Mouse (Mus musculus) cerebellum, postnatal 14 days (tissue): ENCODE results near the gene Serpina3c.
"Not testable (repeated sequence)": the region's sequence is repeated elsewhere in the genome, so short reads cannot be mapped to it uniquely, and the experiment has no call there.

Experiments used
- DNase-seq, 2 experiments: peaks; one replicate each; pipeline ENCODE4 v3.0.0; 2021; ENCODE audit warnings: mixed read lengths in 2 of 2

Gene Serpina3c

GRCm38 (mm10) chr12:104153656-104154055, at the start of gene Serpina3c:
Serpina3c (minus strand) TSS chr12:104153870.
- no peak for DNase-seq

DNA sequence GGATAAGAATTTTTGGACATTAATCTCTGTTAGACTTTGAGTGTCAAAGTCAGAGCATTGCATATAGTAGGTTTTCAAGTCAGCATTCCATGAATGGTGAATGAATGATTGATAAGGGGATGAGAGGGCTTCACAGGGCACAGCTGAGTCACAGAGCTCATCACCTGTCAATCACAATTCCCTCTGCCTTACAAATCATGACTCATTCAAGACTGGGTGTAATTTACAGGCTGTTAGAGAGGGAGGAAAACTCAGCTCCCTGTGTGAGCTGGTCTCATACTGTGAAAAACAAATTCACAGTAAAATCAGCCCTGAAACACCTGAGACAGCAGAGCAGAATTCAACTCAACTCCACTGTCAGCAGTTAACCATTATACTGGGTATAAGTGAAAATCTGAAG, 37.2 kb upstream of the Serpina3c start:
- no peak for DNase-seq

- no peak for DNase-seq
Measured at GRCm38 (mm10) chr12:104189246-104189645, 35.6 kb upstream of the Serpina3c start.

GRCm38 (mm10) chr12:104186041-104186581, 32.4 kb upstream of the Serpina3c start:
- peak in 1 of 2 experiments; percentile 3 for DNase-seq

- DNase-seq, result no peak
Measured at GRCm38 (mm10) chr12:104185046-104185445, 31.4 kb upstream of the Serpina3c start.

DNA sequence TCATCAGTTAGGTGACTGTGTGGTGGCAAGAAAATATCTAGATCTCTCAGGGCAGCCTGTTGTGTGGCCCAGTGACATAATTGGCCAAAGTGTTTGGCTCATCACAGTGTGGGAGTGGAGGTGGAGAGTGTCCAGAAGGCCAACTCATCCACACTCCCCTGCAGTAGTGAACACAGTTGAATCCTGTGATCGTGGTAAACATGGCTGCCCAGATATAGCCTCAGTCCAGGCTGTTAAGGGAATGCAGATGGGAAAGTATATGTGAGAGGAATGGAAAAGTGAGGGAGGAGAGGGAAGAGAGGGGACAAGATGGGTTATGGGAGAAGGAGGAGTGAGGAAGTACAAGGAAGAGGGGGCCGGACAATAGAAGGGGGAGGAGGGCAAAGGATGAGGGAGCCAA, 25.3 kb upstream of the Serpina3c start:
- no peak for DNase-seq

GRCm38 (mm10) chr12:104178577-104178976, 24.9 kb upstream of the Serpina3c start:
- peak; percentile 3 to 10 for DNase-seq

DNA sequence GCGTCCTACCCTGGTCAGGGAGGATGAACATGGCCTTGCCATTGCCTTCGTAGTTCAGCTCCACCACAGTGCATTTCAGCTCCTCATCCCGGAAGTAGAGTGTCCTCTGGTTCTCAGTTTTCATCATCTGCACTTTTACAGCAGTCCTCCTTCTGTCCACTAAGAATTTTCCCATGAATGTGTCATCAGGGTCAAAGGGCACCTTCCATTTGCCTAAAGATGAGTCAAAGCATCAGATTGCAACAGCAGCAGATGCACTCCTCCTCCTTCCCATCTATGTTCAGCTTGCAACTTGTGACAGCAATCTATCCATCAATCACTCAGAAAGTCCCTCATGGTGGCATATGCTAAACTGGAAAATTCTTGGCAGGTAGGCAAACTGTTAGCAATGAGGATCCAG, 22.0 kb upstream of the Serpina3c start:
- no peak for DNase-seq

DNA sequence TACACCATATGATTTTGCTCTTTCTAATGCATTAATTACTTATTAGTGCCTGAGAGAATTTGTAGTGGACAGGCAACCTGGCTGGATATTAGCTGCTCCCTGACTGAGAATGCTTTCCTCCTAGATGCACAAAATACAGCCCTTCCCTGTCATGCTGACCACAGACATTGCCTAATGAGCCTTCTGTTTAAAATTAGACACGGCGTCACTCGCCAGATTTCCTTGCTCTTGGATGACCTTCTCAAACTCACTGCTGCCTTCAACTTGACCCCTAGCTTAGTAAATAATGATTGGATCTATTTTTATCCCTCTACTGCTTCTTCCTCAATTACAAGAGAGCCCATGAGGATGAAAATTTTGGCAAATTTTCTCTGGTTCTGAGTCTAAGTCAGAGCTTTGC, 21.1 kb upstream of the Serpina3c start:
- no peak for DNase-seq

- DNase-seq, result no peak
Measured at GRCm38 (mm10) chr12:104153041-104153645, 527 bp downstream of the Serpina3c start.

DNA sequence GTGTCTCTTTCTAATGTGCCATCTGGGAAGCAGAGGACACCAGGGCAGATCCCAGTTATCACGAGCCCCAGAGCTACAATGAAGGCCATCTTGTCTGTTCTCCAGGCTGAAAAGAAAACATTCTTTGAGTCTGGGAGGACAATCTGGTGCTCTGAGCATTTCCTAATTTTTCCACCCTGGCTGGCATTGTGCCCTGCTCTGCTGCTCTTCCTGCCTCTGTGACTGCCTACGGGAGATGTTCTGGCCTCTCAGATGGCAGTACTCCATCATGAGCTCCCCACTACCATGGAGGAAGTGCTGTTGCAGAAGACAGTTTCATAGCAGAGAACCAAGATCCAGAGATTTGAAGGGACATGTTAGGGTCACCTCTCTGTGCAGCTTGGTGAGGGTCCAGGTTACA, 1.7 kb downstream of the Serpina3c start:
- DNase-seq, result peak; percentile 3 to 13

DNA sequence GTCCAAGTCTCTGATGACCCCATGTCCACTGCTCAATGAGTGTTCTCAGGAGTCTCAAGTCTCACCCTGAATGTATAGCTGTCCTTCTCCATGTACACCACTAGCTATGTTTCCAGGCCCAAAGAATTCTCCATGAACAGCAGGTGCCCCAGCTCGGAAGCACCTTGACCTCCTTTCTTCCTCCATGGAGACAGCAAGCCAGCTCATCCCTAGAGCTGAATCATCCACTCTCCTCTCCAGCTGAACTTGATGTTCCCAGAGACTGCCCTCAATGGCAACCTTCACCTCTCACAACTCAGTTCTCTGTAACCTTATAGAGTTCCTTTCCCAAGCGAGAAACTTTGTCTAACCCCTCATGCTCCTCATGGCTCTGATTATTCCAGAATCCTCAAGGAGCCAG, 8.1 kb downstream of the Serpina3c start:
- DNase-seq, result no peak

GRCm38 (mm10) chr12:104143286-104143685, 10.4 kb downstream of the Serpina3c start:
- DNase-seq, result no peak

DNA sequence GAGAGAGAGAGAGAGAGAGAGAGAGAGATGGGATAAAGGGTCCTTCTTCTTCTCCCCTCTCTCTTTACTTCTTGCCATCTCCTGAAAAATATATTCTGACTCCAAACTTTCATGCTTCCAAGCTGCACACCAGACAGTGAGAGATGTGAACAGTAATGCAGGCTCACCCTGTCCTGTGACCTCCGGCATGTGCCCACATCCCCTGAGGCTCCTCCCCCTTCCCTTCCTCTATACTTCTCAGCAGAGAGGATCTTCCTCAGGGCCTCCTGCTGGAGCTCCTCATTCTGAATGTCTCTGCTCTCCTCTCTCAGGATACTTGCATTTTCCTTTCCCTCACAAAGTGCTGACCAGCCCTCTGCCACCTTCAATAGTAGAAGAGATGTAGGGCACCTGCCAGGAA, 11.2 kb downstream of the Serpina3c start:
- no peak for DNase-seq

DNA sequence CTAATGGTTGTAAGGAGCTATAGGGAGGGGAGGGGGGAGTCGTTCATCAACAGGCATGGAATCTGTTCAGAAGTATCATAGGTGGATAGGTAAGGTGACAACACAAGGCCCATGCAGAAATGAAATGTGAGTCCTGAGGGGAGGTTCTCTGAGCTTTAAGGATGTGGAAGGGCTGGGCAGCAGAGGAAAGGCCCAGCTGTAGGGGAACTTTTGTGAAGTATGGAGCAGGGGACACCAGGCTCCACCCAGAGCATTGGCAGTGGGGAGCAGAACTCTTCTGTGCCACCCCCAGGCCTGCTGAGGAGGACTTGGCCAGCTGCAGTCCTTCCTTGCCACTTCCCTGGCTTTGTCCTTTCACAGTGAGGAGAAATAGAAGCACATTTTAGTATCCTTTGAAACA, 12.2 kb downstream of the Serpina3c start:
- DNase-seq, result no peak

DNA sequence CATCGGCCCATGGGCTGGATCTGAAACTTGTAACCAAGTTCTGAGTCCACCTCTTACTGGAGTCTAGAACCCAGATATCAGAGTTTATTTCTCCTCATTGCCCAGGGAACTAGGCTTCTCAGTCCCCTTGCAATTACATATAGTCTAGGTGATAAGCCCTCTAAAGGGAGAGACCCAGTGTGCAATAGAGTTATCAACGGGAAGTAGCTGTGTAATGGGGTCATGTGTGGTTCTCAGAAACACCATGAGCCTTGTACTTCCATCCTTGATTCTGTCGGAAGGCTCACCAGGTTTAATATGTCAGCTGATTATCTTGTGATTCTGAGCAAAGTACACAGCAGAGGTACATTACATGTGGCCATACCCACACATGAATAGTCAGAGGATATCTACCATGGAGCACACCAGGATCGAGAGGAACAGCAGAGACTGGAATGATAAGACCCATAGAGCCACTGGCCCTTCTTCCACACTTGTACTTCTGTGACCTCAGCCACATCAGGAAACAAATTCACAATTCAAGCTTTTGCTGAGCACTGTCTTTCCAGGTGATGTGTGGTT, 13.0 kb downstream of the Serpina3c start:
- DNase-seq, result no peak

DNA sequence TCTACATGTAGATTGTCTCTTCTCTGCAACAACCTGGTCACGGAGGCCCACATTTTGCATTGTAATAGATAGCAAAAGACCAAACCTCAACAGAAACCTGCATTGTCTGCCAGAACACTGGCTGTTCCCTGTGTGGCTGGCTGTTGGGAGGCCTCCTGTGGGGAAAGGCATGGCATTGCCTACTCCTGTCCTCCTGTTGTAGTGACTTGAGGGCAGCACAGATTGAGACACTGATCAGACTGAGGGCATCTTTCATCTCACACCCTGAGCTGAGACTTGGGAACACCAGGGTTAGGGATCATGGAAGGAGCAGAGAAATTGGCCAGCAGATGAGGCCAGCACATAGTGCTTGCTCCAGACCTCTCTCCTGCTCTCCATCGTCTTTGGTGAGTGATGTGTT, 15.5 kb downstream of the Serpina3c start:
- DNase-seq, result no peak

DNA sequence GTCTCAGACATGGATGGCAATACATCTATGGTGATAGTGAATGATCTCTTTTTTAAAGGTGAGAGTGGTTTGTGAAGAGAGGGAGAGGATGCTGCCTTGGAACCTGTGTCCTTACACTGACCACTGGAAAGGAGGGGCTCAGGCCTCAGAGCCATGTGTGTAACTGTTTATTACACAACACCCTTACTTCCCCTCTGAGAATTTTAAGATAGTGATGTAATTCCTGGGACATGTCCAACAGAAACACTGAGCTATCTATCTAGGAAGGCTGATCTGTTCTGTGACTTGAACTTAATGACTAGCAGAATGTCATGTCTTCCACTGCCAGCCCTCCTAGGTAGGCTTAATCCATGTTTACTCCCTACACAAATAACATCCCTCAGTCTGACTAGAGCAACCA, 22.6 kb downstream of the Serpina3c start:
- no peak for DNase-seq

DNA sequence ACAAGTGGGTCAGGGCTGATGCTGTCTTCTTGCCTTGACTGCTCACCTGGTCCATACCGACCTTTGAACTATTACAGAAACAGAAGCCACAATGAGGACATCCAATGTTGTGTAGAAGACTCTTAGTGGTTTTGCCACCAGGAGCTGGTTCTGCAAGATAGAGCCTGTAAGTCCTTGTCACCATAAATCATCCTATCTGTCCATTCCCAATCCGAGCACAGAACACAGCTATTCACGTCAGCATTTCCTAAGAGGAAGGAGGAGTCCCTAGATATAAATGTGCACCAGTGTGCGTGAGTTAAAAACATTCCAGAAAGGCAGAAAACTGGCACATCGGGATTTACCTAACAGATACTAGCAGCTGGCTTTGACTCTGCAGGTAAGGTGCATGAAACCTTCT, 26.0 kb downstream of the Serpina3c start, which contains the start of gene Serpina3b:
TSS of gene Serpina3b (plus strand) at position 301 of the 400 bp plus-strand sequence.
- no peak for DNase-seq

DNA sequence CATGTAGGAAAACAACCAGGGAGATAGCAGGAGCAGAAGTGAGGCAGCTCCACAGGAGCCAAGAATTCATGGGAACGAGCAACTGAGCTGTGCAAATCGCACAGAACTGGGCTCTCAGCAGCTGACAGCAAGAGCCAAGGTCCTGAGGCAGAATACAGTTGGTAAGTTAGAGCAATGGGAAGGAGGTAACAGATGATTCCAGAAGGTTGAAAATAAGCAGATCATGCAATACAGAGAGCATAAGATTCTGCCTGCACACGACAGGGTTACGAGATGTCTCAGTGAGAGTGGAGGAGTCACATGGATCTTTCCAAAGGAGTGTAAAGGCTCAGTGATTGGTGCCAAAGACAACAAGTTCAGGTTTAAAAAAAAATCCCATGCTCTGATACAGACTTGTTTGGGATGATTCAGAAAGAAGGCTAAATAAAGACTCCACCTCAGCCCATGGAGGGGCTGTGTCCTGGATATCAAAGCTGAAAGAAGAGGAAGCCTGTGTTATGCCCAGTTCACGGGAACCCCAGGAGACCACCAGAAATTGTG, 28.6 kb downstream of the Serpina3c start:
- DNase-seq, result no peak

DNA sequence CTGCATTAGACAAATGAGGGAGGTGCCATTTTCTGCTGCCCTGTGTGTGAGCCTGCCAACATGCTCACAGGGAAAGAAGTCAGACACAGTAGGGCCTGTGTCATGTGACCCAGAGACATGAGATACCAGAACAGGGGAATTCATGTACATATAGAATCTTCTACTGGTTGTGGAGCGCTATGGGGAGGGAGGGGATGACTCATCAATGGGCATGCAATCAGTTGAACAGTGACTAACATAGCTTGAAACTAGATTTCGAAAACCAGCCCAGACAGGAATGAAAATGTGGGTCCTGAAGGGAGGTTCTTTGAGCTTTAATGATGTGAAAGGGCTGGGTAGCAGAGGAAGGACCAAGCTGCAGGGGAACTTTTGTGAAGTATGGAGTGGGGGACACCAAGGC, 29.7 kb downstream of the Serpina3c start:
- DNase-seq, result no peak

DNA sequence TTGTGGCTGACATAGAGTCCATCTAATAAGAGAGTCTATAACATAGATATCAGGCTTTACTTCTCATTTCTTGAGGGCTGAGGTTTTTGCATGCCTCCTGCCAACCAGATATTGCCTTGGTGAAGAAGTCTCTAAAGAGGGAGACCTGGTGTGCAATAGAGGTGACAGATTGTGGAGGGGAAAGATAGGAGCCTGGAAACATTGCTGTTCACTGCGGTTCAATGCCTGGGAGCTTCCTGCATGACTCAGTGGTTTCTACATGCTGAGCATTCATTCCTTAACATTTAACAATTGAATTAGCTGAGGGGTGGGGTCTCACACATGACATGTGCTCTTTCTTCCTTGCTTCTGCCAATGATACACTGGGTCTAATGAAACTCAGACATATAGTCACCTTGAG, 30.6 kb downstream of the Serpina3c start:
- no peak for DNase-seq

DNA sequence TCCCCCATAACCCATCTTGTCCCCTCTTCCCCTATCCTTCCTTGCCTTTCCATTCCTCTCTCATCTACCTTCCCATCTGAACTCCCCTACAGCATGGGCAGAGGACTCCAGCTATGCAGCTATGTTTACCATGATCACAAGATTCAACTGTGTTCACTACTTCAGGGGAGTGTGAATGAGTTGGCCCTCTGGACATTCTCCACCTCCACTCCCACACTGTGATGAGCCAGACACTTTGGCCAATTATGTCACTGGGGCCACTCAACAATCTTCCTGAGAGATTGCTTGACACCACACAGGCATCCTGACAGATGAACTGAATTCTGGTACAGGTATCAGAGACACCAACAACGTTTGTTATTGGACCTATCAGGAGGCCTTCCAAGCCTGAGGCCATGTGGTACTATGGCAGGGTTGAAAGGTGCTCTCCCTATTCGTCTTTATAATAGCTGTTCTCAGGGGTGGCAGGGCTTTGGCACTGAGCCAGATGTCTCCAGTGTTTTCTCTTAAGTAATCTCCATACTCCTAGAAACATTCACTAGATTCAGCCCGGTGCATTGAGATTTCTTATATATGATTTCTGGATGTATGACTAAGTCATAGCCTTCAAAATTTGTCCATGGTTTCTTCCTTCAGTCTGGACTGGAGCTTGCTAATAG, 38.6 kb downstream of the Serpina3c start:
- peak; percentile 1 to 3 for DNase-seq

- not testable (repeated sequence) for DNase-seq
Measured at GRCm38 (mm10) chr12:104112333-104112732, 41.3 kb downstream of the Serpina3c start, which contains the start of gene Serpina3a. Serpina3a (plus strand) TSS chr12:104112724.
